Mouse (Mus musculus) hindbrain, postnatal 0 days (tissue): ENCODE measurements around the gene 4430402I18Rik. TPM values are rescaled to one million over a fixed set of nuclear protein-coding genes. Genes with fewer than 3 reads are reported as not detected.

Experiments used
- ATAC-seq: fragments of 200-750 bp; cut with Nextera tagmentation; 2 replicates; pipeline ENCODE4 v1.8.0; 2017; ENCODE audit warnings: mild to moderate bottlenecking, moderate TSS enrichment, moderate library complexity
- DNase-seq: peaks from one replicate; pipeline ENCODE4 v3.0.0-alpha.2; 2015; ENCODE audit warnings: low spot score
- H3K27ac ChIP-seq: fragments of 300-500 bp; sonication (generic); 2 replicates; pipeline ENCODE4 v1.5.1; 2014; ENCODE audit warnings: mild to moderate bottlenecking
- H3K27me3 ChIP-seq: fragments of 300-500 bp; sonication (generic); 2 replicates; pipeline ENCODE4 v1.6.1; 2014; ENCODE audit warnings: low read length, mixed read lengths; ENCODE audit not compliant: insufficient read depth
- H3K36me3 ChIP-seq: fragments of 300-500 bp; sonication (generic); 2 replicates; pipeline ENCODE4 v1.6.1; 2014; ENCODE audit warnings: low read length, mixed read lengths; ENCODE audit not compliant: insufficient read depth
- H3K4me1 ChIP-seq: fragments of 300-500 bp; sonication (generic); 2 replicates; pipeline ENCODE4 v1.6.1; 2014; ENCODE audit warnings: antibody characterized with exemption, low read length, mixed read lengths; ENCODE audit not compliant: insufficient read depth
- H3K4me2 ChIP-seq: fragments of 300-500 bp; sonication (generic); 2 replicates; pipeline ENCODE4 v1.6.1; 2014; ENCODE audit warnings: low read depth, mild to moderate bottlenecking, low read length, moderate library complexity, mixed read lengths
- H3K4me3 ChIP-seq: fragments of 300-500 bp; sonication (generic); 2 replicates; pipeline ENCODE4 v1.5.1; 2014; ENCODE audit warnings: low read length
- H3K9ac ChIP-seq: fragments of 300-500 bp; sonication (generic); replicated peaks from 2 replicates; pipeline ENCODE4 v1.6.1; 2014; ENCODE audit warnings: mild to moderate bottlenecking, low read length, moderate library complexity, mixed read lengths
- H3K9me3 ChIP-seq: fragments of 300-500 bp; sonication (generic); 2 replicates; pipeline ENCODE4 v1.6.1; 2016; ENCODE audit warnings: low read length, mixed read lengths
- CTCF ChIP-seq: IDR thresholded peaks from 2 replicates; pipeline ENCODE4 v1.5.1; 2016; ENCODE audit warnings: antibody characterized with exemption, control low read depth, low read depth
- WGBS: fragments of 180-500 bp; shearing (Covaris S2); extraction: QIAGEN DNeasy Blood & Tissue Kit; methylation state at CpG from one replicate; pipeline ENCODE4 v1.1.7; 2014; 5-methylcytosine and 5-hydroxymethylcytosine counted together
- polyA plus RNA-seq: library from polyadenylated mRNA; unstranded; fragments of >200 nt; fragmentation: Nextera tagmentation; extraction: Ambion mirVana; gene quantifications from 2 replicates; pipeline ENCODE4 v1.2.1, GENCODE M21; 2015
- total RNA-seq: library from RNA; depleted of rRNA; stranded (reverse); fragments of >200 nt; gene quantifications from 2 replicates; pipeline ENCODE4 v1.2.3, GENCODE M21; 2014

Gene 4430402I18Rik
- total and polyA plus RNA-seq, 2 experiments from 2014 or later: 1.7 to 2.4 TPM

GRCm38 (mm10) chr19:28891864-28892263 is 75.7 kb downstream of the 4430402I18Rik start:
- Histone ChIP-seq H3K27me3 (no peaks in the 10 kb centered on the region), H3K4me1 (no peaks in the 10 kb centered on the region), H3K9me3 (no peaks in the 10 kb centered on the region), H3K9ac (no peak overlapping the region), H3K4me3 (no peak overlapping the region), H3K27ac (no peak overlapping the region), H3K36me3 (no peaks in the 10 kb centered on the region), H3K4me2 (no peak overlapping the region)
- DNase-seq: no peak
- WGBS: 76% methylated on average over 1 of the region's 1 CpGs
- ATAC-seq: no peak
- no peak for TF ChIP-seq CTCF

- Histone ChIP-seq H3K27ac (no peak overlapping the region), H3K9me3 (no peaks in the 10 kb centered on the region), H3K4me2 (no peak overlapping the region), H3K9ac (no peak overlapping the region), H3K4me3 (no peak overlapping the region), H3K36me3 (no peaks in the 10 kb centered on the region), H3K27me3 (no peaks in the 10 kb centered on the region), H3K4me1 (no peaks in the 10 kb centered on the region)
- no peak for DNase-seq
- ATAC-seq: no peak
- no peak for TF ChIP-seq CTCF
- WGBS: 66% methylated on average over 5 of the region's 5 CpGs
Observed at GRCm38 (mm10) chr19:28891238-28891637, 76.4 kb downstream of the 4430402I18Rik start.

GRCm38 (mm10) chr19:28889251-28889650 is 78.3 kb downstream of the 4430402I18Rik start:
- no peaks in the 10 kb centered on the region for H3K36me3 ChIP-seq
- H3K4me1 ChIP-seq: no peaks in the 10 kb centered on the region
- no peak overlapping the region for H3K4me3 ChIP-seq
- no peak for ATAC-seq
- no peaks in the 10 kb centered on the region for H3K27me3 ChIP-seq
- no peak overlapping the region for H3K9ac ChIP-seq
- WGBS: 68% methylated on average over 3 of the region's 3 CpGs
- DNase-seq: no peak
- no peaks in the 10 kb centered on the region for H3K9me3 ChIP-seq
- no peak for TF ChIP-seq CTCF
- H3K4me2 ChIP-seq: no peak overlapping the region
- no peak overlapping the region for H3K27ac ChIP-seq

GRCm38 (mm10) chr19:28888496-28888895 is 79.1 kb downstream of the 4430402I18Rik start:
- H3K27me3 ChIP-seq: no peaks in the 10 kb centered on the region
- H3K4me3 ChIP-seq: no peak overlapping the region
- DNase-seq (no peak), ATAC-seq (no peak)
- WGBS: 40% methylated on average over 1 of the region's 1 CpGs
- no peaks in the 10 kb centered on the region for H3K9me3 ChIP-seq
- no peak overlapping the region for H3K4me2 ChIP-seq
- H3K4me1 ChIP-seq: no peaks in the 10 kb centered on the region
- no peaks in the 10 kb centered on the region for H3K36me3 ChIP-seq
- no peak for TF ChIP-seq CTCF
- no peak overlapping the region for H3K9ac ChIP-seq
- H3K27ac ChIP-seq: no peak overlapping the region

- 52% methylated on average over 1 of the region's 1 CpGs for WGBS
- H3K27me3 ChIP-seq: no peaks in the 10 kb centered on the region
- H3K4me2 ChIP-seq: no peak overlapping the region
- ATAC-seq (no peak), DNase-seq (peak; percentile 43)
- no peak overlapping the region for H3K4me3 ChIP-seq
- H3K4me1 ChIP-seq: no peaks in the 10 kb centered on the region
- TF ChIP-seq CTCF: peak; percentile 65
- no peak overlapping the region for H3K9ac ChIP-seq
- no peak overlapping the region for H3K27ac ChIP-seq
- H3K36me3 ChIP-seq: no peaks in the 10 kb centered on the region
- H3K9me3 ChIP-seq: no peaks in the 10 kb centered on the region
Observed at GRCm38 (mm10) chr19:28883126-28883525, 84.5 kb downstream of the 4430402I18Rik start.

- DNase-seq (no peak), ATAC-seq (no peak)
- no peak overlapping the region for H3K4me3 ChIP-seq
- no peak overlapping the region for H3K27ac ChIP-seq
- H3K36me3 ChIP-seq: no peaks in the 10 kb centered on the region
- no peaks in the 10 kb centered on the region for H3K27me3 ChIP-seq
- TF ChIP-seq CTCF: no peak
- no peaks in the 10 kb centered on the region for H3K4me1 ChIP-seq
- H3K9ac ChIP-seq: no peak overlapping the region
- WGBS: 75% methylated on average over 2 of the region's 2 CpGs
- H3K9me3 ChIP-seq: no peaks in the 10 kb centered on the region
- no peak overlapping the region for H3K4me2 ChIP-seq
Observed at GRCm38 (mm10) chr19:28879476-28879875, 88.1 kb downstream of the 4430402I18Rik start.

GRCm38 (mm10) chr19:28870351-28870750 is 97.2 kb downstream of the 4430402I18Rik start:
- Histone ChIP-seq H3K9ac (no peak overlapping the region), H3K9me3 (no peaks in the 10 kb centered on the region), H3K4me3 (no peak overlapping the region), H3K27ac (no peak overlapping the region), H3K4me2 (no peak overlapping the region), H3K4me1 (no peaks in the 10 kb centered on the region), H3K27me3 (no peaks in the 10 kb centered on the region), H3K36me3 (no peaks in the 10 kb centered on the region)
- WGBS: 66% methylated on average over 2 of the region's 2 CpGs
- no peak for DNase-seq
- TF ChIP-seq CTCF: no peak
- ATAC-seq: no peak
